22 mouse cellular contexts compared by ENCODE assay signal in the genomic region with DNA sequence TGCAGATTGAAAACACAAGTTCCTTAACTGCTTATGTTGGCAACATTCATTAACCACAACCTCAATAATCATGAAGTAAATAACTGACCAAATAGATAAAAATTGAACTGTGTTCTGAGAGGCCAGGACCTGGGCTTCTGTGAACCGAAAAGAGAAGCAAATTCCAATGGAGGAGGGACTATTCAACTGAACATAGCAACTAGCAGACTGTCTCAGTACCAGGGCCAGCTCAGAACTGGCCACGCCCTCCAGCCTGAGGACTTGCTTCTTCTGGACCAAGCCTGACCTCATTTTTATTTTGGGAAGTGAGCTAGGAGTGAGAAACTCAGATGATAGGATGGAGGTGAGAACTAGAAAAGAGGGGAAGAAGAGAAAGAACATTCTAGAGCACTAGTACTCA. TPM values are rescaled to one million over a fixed set of nuclear protein-coding genes. Genes with fewer than 3 reads are reported as not detected.
DNase-seq lines count a peak whose midpoint lies in the region; ATAC-seq and TF ChIP-seq lines count a peak whose summit lies in the region.
"Had no signal": no experiment of that assay in that cellular context is flagged by ENCODE, and none has a peak within 500 bp of the region (broad histone marks: within the 10 kb centered on the region; RNA-seq: fewer than 3 reads in every experiment).

No protein-coding gene starts in this region.

- H3K4me3 ChIP-seq in lung, embryonic 14.5 days (ENCODE audit: low read depth, low read length), result no peak overlapping the region
- H3K4me3 ChIP-seq: liver, embryonic 13.5 days; stomach, embryonic 15.5 days had no signal

- H3K27me3 ChIP-seq in lung, embryonic 14.5 days (ENCODE audit: insufficient read depth, low read length), result no peaks in the 10 kb centered on the region
- H3K27me3 ChIP-seq: CH12.LX; liver, embryonic 13.5 days; stomach, embryonic 15.5 days had no signal

- H3K9ac ChIP-seq in lung, embryonic 14.5 days, result no peak overlapping the region
- H3K9ac ChIP-seq: liver, embryonic 13.5 days; stomach, embryonic 15.5 days had no signal

- no peak for ATAC-seq in lung, embryonic 14.5 days (ENCODE audit: insufficient read depth)
- ATAC-seq: Patski had no signal

- no peak for TF ChIP-seq CTCF in lung, embryonic 14.5 days (IDR thresholded peaks at IDR 0.05; ENCODE audit: low read depth)

- H3K4me1 ChIP-seq in lung, embryonic 14.5 days (ENCODE audit: insufficient read depth), result no peaks in the 10 kb centered on the region
- H3K4me1 ChIP-seq: liver, embryonic 13.5 days; stomach, embryonic 15.5 days had no signal

- no peaks in the 10 kb centered on the region for H3K36me3 ChIP-seq in lung, embryonic 14.5 days (ENCODE audit: insufficient read depth)
- H3K36me3 ChIP-seq: liver, embryonic 13.5 days; stomach, embryonic 15.5 days had no signal

- no peak overlapping the region for H3K4me2 ChIP-seq in lung, embryonic 14.5 days
- H3K4me2 ChIP-seq: liver, embryonic 13.5 days; stomach, embryonic 15.5 days had no signal

- WGBS in lung, embryonic 14.5 days, result 38% methylated on average over 2 of the region's 2 CpGs

- peak; percentile 34 for DNase-seq in cerebellum, adult 11-12 months
- no peak for DNase-seq in cerebellum, adult 11 months
- peak; percentile 41 for DNase-seq in lung, embryonic 14.5 days
- no peak for DNase-seq in lung, adult 18-20 months
- DNase-seq in kidney, adult 18-20 months, result peak; percentile 50
- DNase-seq in kidney, postnatal 25 days, result peak; percentile 79 to 90
- DNase-seq in adrenal gland, adult 8-10 months, result no peak
- DNase-seq in MN1 (ENCODE audit: low spot score), result no peak
- DNase-seq: adrenal gland, postnatal 10 days; heart, adult 18-20 months; layer of hippocampus, adult 9-11 months; left cerebral cortex, postnatal 4 days; liver, embryonic 13.5 days; midbrain, embryonic 14.5 days; thymus, postnatal 4 days had no signal

- no peaks in the 10 kb centered on the region for H3K9me3 ChIP-seq in lung, embryonic 14.5 days (ENCODE audit: low read depth, low read length)
- H3K9me3 ChIP-seq: liver, embryonic 13.5 days; stomach, embryonic 15.5 days had no signal

- H3K27ac ChIP-seq in lung, embryonic 14.5 days (ENCODE audit: low read depth), result no peak overlapping the region
- H3K27ac ChIP-seq: liver, embryonic 13.5 days; macrophage; stomach, embryonic 15.5 days had no signal

RNA-seq across cellular contexts. Expression of gene Slc13a1, which starts 4.8 kb away (rescaled TPM):
- not detected in 2 replicates for polyA plus RNA-seq in lung, embryonic 14.5 days (2014; fragmentation: Nextera tagmentation; extraction: Ambion mirVana)
- total RNA-seq in adrenal gland, adult 8-10 months (2022), result under 1 TPM in 3 of 4 experiments, not detected in 1; 0.09 to 0.19 (median 0.17) TPM
- total RNA-seq: CH12.LX; heart, postnatal 25 days had no signal
- polyA plus RNA-seq: embryonic facial prominence, embryonic 14.5 days; liver, embryonic 13.5 days; macrophage; neural tube, embryonic 11.5 days; Patski had no signal

Comparison
In these comparisons a context has a peak if more than half of its experiments do, and no peak if none do; other contexts are left out.
1. DNase-seq: peak in cerebellum, adult 11-12 months (single experiment), lung, embryonic 14.5 days (single experiment), kidney, adult 18-20 months (single experiment) and kidney, postnatal 25 days (2 of 2); none in cerebellum, adult 11 months (single experiment), lung, adult 18-20 months (0 of 2), adrenal gland, adult 8-10 months (single experiment) and MN1 (single experiment).